Mouse (Mus musculus): Measurements from ENCODE around the gene Gm15557. TPM values are rescaled to one million over a fixed set of nuclear protein-coding genes. Genes with fewer than 3 reads are reported as not detected.
"Not testable (repeated sequence)": the region's sequence is repeated elsewhere in the genome, so short reads cannot be mapped to it uniquely, and the experiment has no call there.

Gene Gm15557
- total RNA-seq (2021), result not detected
- long read RNA-seq, experiment 1, result 0 reads
- long read RNA-seq, experiment 2, result 0 reads

- intact Hi-C loops (cut with DNase I; ENCODE audit: low total_unique reads), result no loop called here
Observed at GRCm38 (mm10) chr2:155940681-155941080, at the start of gene Gm15557. TSS of gene Gm15557 (plus strand) at chr2:155940728.

GRCm38 (mm10) chr2:155894307-155895045, 46.1 kb upstream of the Gm15557 start:
- DNase-seq, result no peak
- intact Hi-C loops (cut with DNase I; ENCODE audit: low total_unique reads), result no loop called here

More at GRCm38 (mm10) chr2:155940681-155941080, at the start of gene Gm15557:
- no peak for DNase-seq

GRCm38 (mm10) chr2:155895046-155895735, 45.3 kb upstream of the Gm15557 start:
- intact Hi-C loops (cut with DNase I; ENCODE audit: low total_unique reads), result no loop called here
- no peak for DNase-seq

- intact Hi-C loops (cut with DNase I; ENCODE audit: low total_unique reads), result no loop called here
Observed at GRCm38 (mm10) chr2:155902989-155903631, 37.4 kb upstream of the Gm15557 start.

GRCm38 (mm10) chr2:155903632-155904008, 36.9 kb upstream of the Gm15557 start:
- intact Hi-C loops (cut with DNase I; ENCODE audit: low total_unique reads), result no loop called here
- DNase-seq, result no peak

More at GRCm38 (mm10) chr2:155902989-155903631, 37.4 kb upstream of the Gm15557 start:
- DNase-seq, result peak; percentile 60

GRCm38 (mm10) chr2:155914684-155915083, 25.8 kb upstream of the Gm15557 start:
- intact Hi-C loops (cut with DNase I; ENCODE audit: low total_unique reads), result no loop called here
- no peak for DNase-seq

- no peak for DNase-seq
- intact Hi-C loops (cut with DNase I; ENCODE audit: low total_unique reads), result no loop called here
Observed at GRCm38 (mm10) chr2:155923143-155923542, 17.4 kb upstream of the Gm15557 start.

GRCm38 (mm10) chr2:155925213-155925612, 15.3 kb upstream of the Gm15557 start:
- intact Hi-C loops (cut with DNase I; ENCODE audit: low total_unique reads); DNase-seq: not testable (repeated sequence)

- intact Hi-C loops (cut with DNase I; ENCODE audit: low total_unique reads), result no loop called here
Observed at GRCm38 (mm10) chr2:155928711-155929345, 11.7 kb upstream of the Gm15557 start.

GRCm38 (mm10) chr2:155929531-155930442, 10.7 kb upstream of the Gm15557 start, which contains the start of gene Uqcc1:
TSS of gene Uqcc1 (minus strand) at chr2:155930310.
- intact Hi-C loops (cut with DNase I; ENCODE audit: low total_unique reads), result no loop called here
- peak; percentile 90 for DNase-seq

More at GRCm38 (mm10) chr2:155928711-155929345, 11.7 kb upstream of the Gm15557 start:
- no peak for DNase-seq

- DNase-seq, result no peak
- intact Hi-C loops (cut with DNase I; ENCODE audit: low total_unique reads), result no loop called here
Observed at GRCm38 (mm10) chr2:155939897-155940529, 515 bp upstream of the Gm15557 start.

GRCm38 (mm10) chr2:155941697-155942442, 1.3 kb downstream of the Gm15557 start:
- intact Hi-C loops (cut with DNase I; ENCODE audit: low total_unique reads), result no loop called here
- DNase-seq, result peak; percentile 79

GRCm38 (mm10) chr2:155943463-155943862, 2.9 kb downstream of the Gm15557 start:
- no peak for DNase-seq
- intact Hi-C loops (cut with DNase I; ENCODE audit: low total_unique reads), result no loop called here

GRCm38 (mm10) chr2:155944685-155945084, 4.2 kb downstream of the Gm15557 start:
- intact Hi-C loops (cut with DNase I; ENCODE audit: low total_unique reads), result no loop called here
- DNase-seq, result no peak

GRCm38 (mm10) chr2:155945124-155945523, 4.6 kb downstream of the Gm15557 start, which contains the start of gene Gdf5:
TSS of gene Gdf5 (minus strand) at chr2:155945367.
- intact Hi-C loops (cut with DNase I; ENCODE audit: low total_unique reads), result no loop called here
- DNase-seq, result no peak

GRCm38 (mm10) chr2:155945580-155945979, 5.1 kb downstream of the Gm15557 start:
- no peak for DNase-seq
- intact Hi-C loops (cut with DNase I; ENCODE audit: low total_unique reads), result no loop called here

GRCm38 (mm10) chr2:155946069-155946468, 5.5 kb downstream of the Gm15557 start:
- intact Hi-C loops (cut with DNase I; ENCODE audit: low total_unique reads), result loop anchor here (2.0 kb wide), 1 partner anchor 97 kb away; no protein-coding TSS in a partner anchor

More at GRCm38 (mm10) chr2:155946069-155946468, 5.5 kb downstream of the Gm15557 start:
- peak; percentile 73 for DNase-seq

Data from gastrocnemius, postnatal 14 days (tissue).